Mouse (Mus musculus): Measurements from ENCODE around the gene C2cd3. TPM values are rescaled to one million over a fixed set of nuclear protein-coding genes. Genes with fewer than 3 reads are reported as not detected.

Gene C2cd3
- total RNA-seq, 2 experiments from 2014 or later = 15.2 to 18.5 TPM

GRCm38 (mm10) chr7:100400899-100401539 lies 29.0 kb downstream of the C2cd3 start:
- no peak for DNase-seq (ENCODE audit: low spot score in 2 of 2)

GRCm38 (mm10) chr7:100402715-100403114 lies 30.7 kb downstream of the C2cd3 start:
- DNase-seq (ENCODE audit: low spot score in 2 of 2) = no peak

GRCm38 (mm10) chr7:100407677-100408076 lies 35.6 kb downstream of the C2cd3 start:
- no peak for DNase-seq (ENCODE audit: low spot score in 2 of 2)

GRCm38 (mm10) chr7:100408684-100409083 lies 36.7 kb downstream of the C2cd3 start:
- DNase-seq (ENCODE audit: low spot score in 2 of 2) = no peak

GRCm38 (mm10) chr7:100425795-100426194 lies 53.8 kb downstream of the C2cd3 start:
- DNase-seq (ENCODE audit: low spot score in 2 of 2) = no peak

- DNase-seq (ENCODE audit: low spot score in 2 of 2) = peak; percentile 60 to 61
These were observed 57.1 kb downstream of the C2cd3 start for GRCm38 (mm10) chr7:100429102-100429501.

- DNase-seq (ENCODE audit: low spot score in 2 of 2) = peak in 1 of 2 experiments; percentile 14
These were observed 57.9 kb downstream of the C2cd3 start for GRCm38 (mm10) chr7:100429911-100430310.

- DNase-seq (ENCODE audit: low spot score in 2 of 2) = peak; percentile 12 to 39
These were observed 59.1 kb downstream of the C2cd3 start for GRCm38 (mm10) chr7:100431103-100431502.

GRCm38 (mm10) chr7:100433295-100433694 lies 61.3 kb downstream of the C2cd3 start:
- no peak for DNase-seq (ENCODE audit: low spot score in 2 of 2)

GRCm38 (mm10) chr7:100443728-100444127 lies 71.7 kb downstream of the C2cd3 start:
- no peak for DNase-seq (ENCODE audit: low spot score in 2 of 2)

- DNase-seq (ENCODE audit: low spot score in 2 of 2) = no peak
These were observed 74.2 kb downstream of the C2cd3 start for GRCm38 (mm10) chr7:100446271-100446670.

GRCm38 (mm10) chr7:100448530-100448929 lies 76.5 kb downstream of the C2cd3 start:
- DNase-seq (ENCODE audit: low spot score in 2 of 2) = no peak

GRCm38 (mm10) chr7:100448985-100449384 lies 77.0 kb downstream of the C2cd3 start:
- no peak for DNase-seq (ENCODE audit: low spot score in 2 of 2)

GRCm38 (mm10) chr7:100458153-100458552 lies 86.1 kb downstream of the C2cd3 start:
- DNase-seq (ENCODE audit: low spot score in 2 of 2) = no peak

- DNase-seq (ENCODE audit: low spot score in 2 of 2) = no peak
These were observed 87.8 kb downstream of the C2cd3 start for GRCm38 (mm10) chr7:100459862-100460261.

GRCm38 (mm10) chr7:100461621-100462151 lies 89.7 kb downstream of the C2cd3 start:
- DNase-seq (ENCODE audit: low spot score in 2 of 2) = peak; percentile 40 to 49

GRCm38 (mm10) chr7:100463194-100463593 lies 91.2 kb downstream of the C2cd3 start:
- no peak for DNase-seq (ENCODE audit: low spot score in 2 of 2)

- DNase-seq (ENCODE audit: low spot score in 2 of 2) = no peak
These were observed 91.7 kb downstream of the C2cd3 start for GRCm38 (mm10) chr7:100463757-100464156.

- no peak for DNase-seq (ENCODE audit: low spot score in 2 of 2)
These were observed 92.2 kb downstream of the C2cd3 start for GRCm38 (mm10) chr7:100464248-100464647.

- no peak for DNase-seq (ENCODE audit: low spot score in 2 of 2)
These were observed 93.2 kb downstream of the C2cd3 start for GRCm38 (mm10) chr7:100465248-100465647.

- DNase-seq (ENCODE audit: low spot score in 2 of 2) = peak; percentile 41 to 49
These were observed 93.8 kb downstream of the C2cd3 start for GRCm38 (mm10) chr7:100465656-100466309.

GRCm38 (mm10) chr7:100466781-100467510 lies 94.9 kb downstream of the C2cd3 start:
- DNase-seq (ENCODE audit: low spot score in 2 of 2) = no peak

Data from layer of hippocampus, postnatal 10 days (tissue).